Mouse (Mus musculus) heart, adult 2 months (tissue): Measurements from ENCODE around the gene Zdhhc23. TPM values are rescaled to one million over a fixed set of nuclear protein-coding genes. Genes with fewer than 3 reads are reported as not detected.

Experiments used
- DNase-seq, 2 experiments: peaks; one replicate each; pipeline ENCODE4 v3.0.0; 2021
- H3K27ac ChIP-seq: fragments of 200-600 bp; 2 replicates; pipeline ENCODE4 v1.8.1; 2022
- H3K27me3 ChIP-seq: fragments of 200-500 bp; 2 replicates; pipeline ENCODE4 v1.6.1; 2012; ENCODE audit warnings: mild to moderate bottlenecking, low read length, inconsistent platforms, mixed read lengths; ENCODE audit not compliant: control insufficient read depth, insufficient read depth
- H3K36me3 ChIP-seq: fragments of 200-500 bp; 2 replicates; pipeline ENCODE4 v1.6.1; 2012; ENCODE audit warnings: low read length, inconsistent platforms; ENCODE audit not compliant: control insufficient read depth, insufficient read depth
- H3K4me1 ChIP-seq: fragments of 200-500 bp; 2 replicates; pipeline ENCODE4 v1.6.1; 2011; ENCODE audit warnings: low read length; ENCODE audit not compliant: control insufficient read depth, insufficient read depth
- H3K4me3 ChIP-seq: fragments of 200-600 bp; 2 replicates; pipeline ENCODE4 v1.8.1; 2022
- H3K79me2 ChIP-seq: fragments of 200-500 bp; replicated peaks from 2 replicates; pipeline ENCODE4 v1.6.1; 2012; ENCODE audit warnings: mild to moderate bottlenecking, inconsistent platforms, low read length, moderate library complexity, mixed read lengths; ENCODE audit not compliant: control insufficient read depth, insufficient read depth
- H3K9ac ChIP-seq: fragments of 200-500 bp; 2 replicates; pipeline ENCODE4 v1.6.1; 2012; ENCODE audit warnings: low read depth, mild to moderate bottlenecking, control low read depth, inconsistent platforms, low read length, mixed read lengths
- CTCF ChIP-seq: fragments of 200-600 bp; IDR thresholded peaks from 2 replicates; pipeline ENCODE4 v1.8.1; 2022; ENCODE audit warnings: antibody characterized with exemption, mild to moderate bottlenecking, moderate library complexity
- EP300 ChIP-seq: fragments of 200-500 bp; IDR thresholded peaks from 2 replicates; pipeline ENCODE4 v1.6.1; 2011; ENCODE audit warnings: low read depth, low read length, control low read depth; ENCODE audit not compliant: insufficient read depth
- POLR2A ChIP-seq: fragments of 200-500 bp; IDR thresholded peaks from 2 replicates; pipeline ENCODE4 v1.6.1; 2011; ENCODE audit warnings: mild to moderate bottlenecking, low read depth, low read length, control low read depth; ENCODE audit not compliant: insufficient read depth
- WGBS: fragments of 180-500 bp; shearing (Covaris S2); methylation state at CpG from one replicate; pipeline ENCODE4 v1.1.7; 2018; 5-methylcytosine and 5-hydroxymethylcytosine counted together
- intact Hi-C: fragments of 180-260 bp; cut with DNase I; formaldehyde crosslinking; loops from one replicate; pipeline ENCODE4 v1.15.1; 2025
- long read RNA-seq: library from polyadenylated mRNA; stranded (forward); transcript quantifications from one replicate; pipeline ENCODE4 v2.0.0, GENCODE M21; 2021
- polyA plus RNA-seq: library from polyadenylated mRNA; depleted of rRNA; stranded (reverse); fragments of >200 nt; gene quantifications from 2 replicates; pipeline ENCODE4 v1.2.3, GENCODE M21; 2012; rRNA removed
- total RNA-seq, 2 experiments: library from RNA; stranded (reverse); gene quantifications; 2 replicates each; pipeline ENCODE4 v1.2.3; 2021

Gene Zdhhc23
- total RNA-seq (under 1 TPM; 0.27 to 0.42 TPM), polyA plus RNA-seq (0.25 and 0.32 TPM in 2 replicates)
- long read RNA-seq, partial matches to known transcripts: 1 of 2 reads
- long read RNA-seq, other reads (novel, unspliced or antisense): 1 of 2 reads

GRCm38 (mm10) chr16:43979328-43980109, at the start of gene Zdhhc23:
TSS of gene Zdhhc23 (minus strand) at chr16:43979791.
- Histone ChIP-seq H3K4me1 (no peaks in the 10 kb centered on the region), H3K4me3 (peak within 1 kb of the TSS; percentile 61), H3K79me2 (no peaks in the 10 kb centered on the region), H3K36me3 (no peaks in the 10 kb centered on the region), H3K9ac (peak within 1 kb of the TSS; percentile 56), H3K27ac (no peak within 1 kb of the TSS), H3K27me3 (0 out of 2 replicates have a peak, but pooled peaks cover 1% of the 10 kb centered on the region)
- 1% methylated on average over 99 of the region's 103 CpGs for WGBS
- DNase-seq: peak; percentile 49 to 61
- intact Hi-C loops: no loop called here
- TF ChIP-seq POLR2A (no peak), CTCF (no peak), EP300 (no peak)

GRCm38 (mm10) chr16:44029273-44029672, 49.7 kb upstream of the Zdhhc23 start:
- Histone ChIP-seq H3K27me3 (no peaks in the 10 kb centered on the region), H3K36me3 (no peaks in the 10 kb centered on the region), H3K9ac (no peak overlapping the region), H3K4me1 (peaks cover 3% of the 10 kb centered on the region), H3K27ac (no peak overlapping the region), H3K4me3 (no peak overlapping the region), H3K79me2 (no peaks in the 10 kb centered on the region)
- intact Hi-C loops: no loop called here
- DNase-seq: no peak
- TF ChIP-seq CTCF (no peak), POLR2A (no peak), EP300 (no peak)
- 25% methylated on average over 2 of the region's 2 CpGs for WGBS

- no peaks in the 10 kb centered on the region for H3K27me3 ChIP-seq
- H3K4me1 ChIP-seq: peaks cover 3% of the 10 kb centered on the region
- WGBS: 92% methylated on average over 9 of the region's 9 CpGs
- H3K4me3 ChIP-seq: no peak overlapping the region
- no peak overlapping the region for H3K27ac ChIP-seq
- H3K79me2 ChIP-seq: no peaks in the 10 kb centered on the region
- no peak overlapping the region for H3K9ac ChIP-seq
- intact Hi-C loops: no loop called here
- no peaks in the 10 kb centered on the region for H3K36me3 ChIP-seq
- DNase-seq: no peak
- TF ChIP-seq CTCF (no peak), EP300 (no peak), POLR2A (no peak)
Observed at GRCm38 (mm10) chr16:44026822-44027221, 47.2 kb upstream of the Zdhhc23 start.

GRCm38 (mm10) chr16:44026210-44026609, 46.6 kb upstream of the Zdhhc23 start:
- H3K4me3 ChIP-seq: no peak overlapping the region
- 42% methylated on average over 6 of the region's 6 CpGs for WGBS

GRCm38 (mm10) chr16:44018986-44019548, 39.5 kb upstream of the Zdhhc23 start:
- Histone ChIP-seq H3K4me1 (no peaks in the 10 kb centered on the region), H3K9ac (no peak overlapping the region), H3K36me3 (no peaks in the 10 kb centered on the region), H3K27ac (no peak overlapping the region), H3K27me3 (no peaks in the 10 kb centered on the region), H3K4me3 (no peak overlapping the region), H3K79me2 (no peaks in the 10 kb centered on the region)
- DNase-seq: no peak
- intact Hi-C loops: no loop called here
- 59% methylated on average over 2 of the region's 2 CpGs for WGBS
- TF ChIP-seq CTCF (no peak), EP300 (no peak)

More at GRCm38 (mm10) chr16:44026210-44026609, 46.6 kb upstream of the Zdhhc23 start:
- intact Hi-C loops: no loop called here
- Histone ChIP-seq H3K36me3 (no peaks in the 10 kb centered on the region), H3K9ac (no peak overlapping the region), H3K27me3 (no peaks in the 10 kb centered on the region), H3K4me1 (peaks cover 3% of the 10 kb centered on the region), H3K27ac (no peak overlapping the region), H3K79me2 (no peaks in the 10 kb centered on the region)
- TF ChIP-seq CTCF (no peak), POLR2A (no peak)
- DNase-seq: no peak

- Histone ChIP-seq H3K4me3 (no peak overlapping the region), H3K27ac (no peak overlapping the region), H3K27me3 (no peaks in the 10 kb centered on the region), H3K36me3 (no peaks in the 10 kb centered on the region), H3K4me1 (no peaks in the 10 kb centered on the region), H3K79me2 (no peaks in the 10 kb centered on the region), H3K9ac (no peak overlapping the region)
- 17% methylated on average over 7 of the region's 7 CpGs for WGBS
- no peak for TF ChIP-seq POLR2A
- no peak for TF ChIP-seq EP300
- TF ChIP-seq CTCF: no peak
- intact Hi-C loops: no loop called here
- DNase-seq: no peak
Observed at GRCm38 (mm10) chr16:44018372-44018771, 38.8 kb upstream of the Zdhhc23 start.
